Mouse (Mus musculus): ENCODE results near the gene Morn1. TPM values are rescaled to one million over a fixed set of nuclear protein-coding genes. Genes with fewer than 3 reads are reported as not detected.

Gene Morn1
- polyA plus RNA-seq, 1 experiment from 2014 or later: 4.3 TPM

DNA sequence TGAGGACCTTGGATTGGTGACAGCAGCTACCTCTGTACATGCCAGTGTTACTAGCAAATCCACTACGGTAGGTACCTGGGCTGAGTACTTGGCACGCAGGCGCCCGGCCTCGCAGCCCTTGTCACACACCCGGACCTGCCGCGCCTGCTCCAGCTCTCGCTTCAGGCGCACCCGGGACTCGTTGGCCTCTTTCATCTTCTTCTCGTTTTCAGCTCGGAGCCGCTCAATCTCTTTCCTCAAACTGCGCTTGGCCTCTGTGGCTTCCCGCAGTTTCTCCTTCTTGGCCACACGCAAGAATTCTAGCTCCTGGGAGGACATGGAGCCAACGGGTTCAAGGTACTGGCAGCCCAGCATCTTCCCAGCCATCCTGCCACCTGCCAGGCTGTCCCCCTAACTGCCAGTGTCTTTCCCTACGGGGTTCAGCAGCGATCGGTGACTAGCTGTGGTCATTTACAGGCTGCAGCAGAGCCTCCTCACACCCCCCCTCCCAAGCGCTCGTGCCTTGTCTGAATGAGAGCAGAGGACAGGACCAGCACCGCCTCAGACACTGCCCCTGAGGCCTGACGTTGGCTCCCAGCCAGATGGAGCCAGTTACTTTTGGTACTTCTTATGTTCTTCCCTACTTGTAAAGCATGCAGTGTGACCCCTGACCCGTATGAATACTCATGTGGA lies 71.6 kb downstream of the Morn1 start:
- ATAC-seq: no peak
- Histone ChIP-seq H3K4me1 (ENCODE audit: control insufficient read depth, insufficient read depth, low read length) (peaks cover 19% of the 10 kb centered on the region), H3K4me3 (ENCODE audit: low read length) (no peak overlapping the region), H3K36me3 (ENCODE audit: control insufficient read depth, insufficient read depth, low read length) (peaks cover 20% of the 10 kb centered on the region), H3K27ac (ENCODE audit: low read length) (no peak overlapping the region), H3K9ac (ENCODE audit: low read depth, low read length) (no peak overlapping the region), H3K9me3 (ENCODE audit: control insufficient read depth, low read length) (no peaks in the 10 kb centered on the region), H3K27me3 (replicated peaks; ENCODE audit: control insufficient read depth, insufficient read depth, low read length) (no peaks in the 10 kb centered on the region), H3K4me2 (ENCODE audit: low read depth, low read length) (no peak overlapping the region)
- WGBS: 89% methylated on average over 27 of the region's 27 CpGs

GRCm38 (mm10) chr4:155158543-155158917 lies 72.2 kb downstream of the Morn1 start:
- no peaks in the 10 kb centered on the region for H3K27me3 ChIP-seq (replicated peaks; ENCODE audit: control insufficient read depth, insufficient read depth, low read length)
- no peak for ATAC-seq
- peaks cover 18% of the 10 kb centered on the region for H3K36me3 ChIP-seq (ENCODE audit: control insufficient read depth, insufficient read depth, low read length)
- no peak overlapping the region for H3K4me3 ChIP-seq (ENCODE audit: low read length)
- peaks cover 25% of the 10 kb centered on the region for H3K4me1 ChIP-seq (ENCODE audit: control insufficient read depth, insufficient read depth, low read length)
- no peak overlapping the region for H3K9ac ChIP-seq (ENCODE audit: low read depth, low read length)
- H3K9me3 ChIP-seq (ENCODE audit: control insufficient read depth, low read length): no peaks in the 10 kb centered on the region
- no peak overlapping the region for H3K27ac ChIP-seq (ENCODE audit: low read length)
- no peak overlapping the region for H3K4me2 ChIP-seq (ENCODE audit: low read depth, low read length)
- 65% methylated on average over 8 of the region's 8 CpGs for WGBS

DNA sequence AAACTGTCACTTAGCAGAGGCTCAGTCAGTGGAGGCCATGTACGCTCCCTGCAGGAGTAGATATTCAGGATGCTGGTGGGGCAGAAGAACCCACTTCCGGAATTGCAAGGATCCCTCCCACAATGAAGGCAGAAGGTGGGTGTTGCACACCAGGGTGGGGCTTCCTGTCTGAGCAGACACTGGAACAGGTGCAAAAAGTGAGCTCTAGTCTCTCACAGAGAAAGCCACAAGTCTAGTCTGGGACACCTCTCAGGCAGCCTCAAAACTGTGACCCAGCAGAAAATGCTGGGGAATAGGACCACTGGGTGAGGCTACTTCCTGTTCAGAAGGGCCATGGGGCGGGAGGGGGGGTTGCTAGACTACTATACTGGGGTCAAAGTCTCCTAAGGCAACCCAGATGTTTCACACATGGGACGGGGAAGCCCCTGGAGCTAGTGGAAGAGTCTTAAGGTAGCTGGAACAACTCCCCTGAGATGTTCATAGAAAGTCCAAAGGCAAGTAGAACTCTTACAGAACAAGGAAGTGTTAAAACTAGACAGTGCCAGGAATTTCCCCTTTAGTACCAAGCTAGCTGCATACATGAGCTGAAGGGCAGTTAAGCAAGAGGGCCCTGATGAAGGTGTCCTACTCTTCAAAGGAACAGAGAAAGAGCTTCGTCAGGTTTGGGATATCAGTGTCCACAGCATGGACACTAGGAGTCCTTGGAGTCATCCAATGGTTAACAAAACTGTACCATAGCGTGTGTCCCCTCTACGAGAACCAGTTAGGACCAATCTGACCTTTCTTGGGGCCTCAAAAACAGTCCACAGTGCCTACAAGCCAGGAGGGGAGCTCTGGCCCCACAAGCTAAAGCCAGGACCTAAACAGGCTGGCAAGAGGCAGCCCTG lies 76.3 kb downstream of the Morn1 start:
- Histone ChIP-seq H3K9ac (ENCODE audit: low read depth, low read length) (peak overlapping the region; percentile 52), H3K4me1 (ENCODE audit: control insufficient read depth, insufficient read depth, low read length) (peaks cover 42% of the 10 kb centered on the region), H3K4me2 (ENCODE audit: low read depth, low read length) (peak overlapping the region; percentile 36), H3K36me3 (ENCODE audit: control insufficient read depth, insufficient read depth, low read length) (peaks cover 4% of the 10 kb centered on the region), H3K27me3 (replicated peaks; ENCODE audit: control insufficient read depth, insufficient read depth, low read length) (no peaks in the 10 kb centered on the region), H3K4me3 (ENCODE audit: low read length) (no peak overlapping the region), H3K27ac (ENCODE audit: low read length) (peak overlapping the region; percentile 92), H3K9me3 (ENCODE audit: control insufficient read depth, low read length) (no peaks in the 10 kb centered on the region)
- ATAC-seq: peak; percentile 76
- 51% methylated on average over 7 of the region's 7 CpGs for WGBS

DNA sequence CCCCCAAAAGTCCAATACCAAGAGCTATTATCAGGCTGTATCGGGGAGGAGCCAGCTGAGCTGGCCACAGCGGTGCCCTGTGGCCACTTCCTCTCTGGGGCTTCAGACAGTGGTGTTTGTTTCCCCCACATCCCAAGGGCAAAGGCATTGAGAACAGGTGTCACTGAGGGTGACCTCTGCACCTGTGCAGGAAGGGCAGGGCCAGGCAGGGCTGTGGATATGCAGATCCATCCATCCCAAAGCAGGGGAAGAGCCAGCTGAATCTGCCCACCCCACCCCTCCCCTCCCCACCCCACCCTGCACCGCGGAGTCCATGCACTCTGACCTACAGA lies 76.9 kb downstream of the Morn1 start:
- peak; percentile 61 for ATAC-seq
- H3K27ac ChIP-seq (ENCODE audit: low read length): peak overlapping the region; percentile 92
- peak overlapping the region; percentile 52 for H3K9ac ChIP-seq (ENCODE audit: low read depth, low read length)
- no peaks in the 10 kb centered on the region; the same call in none of the 2 replicates for H3K36me3 ChIP-seq (ENCODE audit: control insufficient read depth, insufficient read depth, low read length)
- H3K4me1 ChIP-seq (ENCODE audit: control insufficient read depth, insufficient read depth, low read length): peaks cover 46% of the 10 kb centered on the region
- no peak overlapping the region for H3K4me3 ChIP-seq (ENCODE audit: low read length)
- peak overlapping the region; percentile 36 for H3K4me2 ChIP-seq (ENCODE audit: low read depth, low read length)
- WGBS: 36% methylated on average over 4 of the region's 4 CpGs
- H3K27me3 ChIP-seq (replicated peaks; ENCODE audit: control insufficient read depth, insufficient read depth, low read length): no peaks in the 10 kb centered on the region
- no peaks in the 10 kb centered on the region for H3K9me3 ChIP-seq (ENCODE audit: control insufficient read depth, low read length)

- Histone ChIP-seq H3K9ac (ENCODE audit: low read depth, low read length) (peak overlapping the region; percentile 52; the same call in 1 of the 2 replicates), H3K4me1 (ENCODE audit: control insufficient read depth, insufficient read depth, low read length) (peaks cover 48% of the 10 kb centered on the region), H3K9me3 (ENCODE audit: control insufficient read depth, low read length) (no peaks in the 10 kb centered on the region), H3K27ac (ENCODE audit: low read length) (peak overlapping the region; percentile 92), H3K27me3 (replicated peaks; ENCODE audit: control insufficient read depth, insufficient read depth, low read length) (no peaks in the 10 kb centered on the region), H3K4me2 (ENCODE audit: low read depth, low read length) (peak overlapping the region; percentile 36), H3K36me3 (ENCODE audit: control insufficient read depth, insufficient read depth, low read length) (no peaks in the 10 kb centered on the region; the same call in none of the 2 replicates), H3K4me3 (ENCODE audit: low read length) (no peak overlapping the region)
- peak; percentile 19 for ATAC-seq
- 61% methylated on average over 8 of the region's 8 CpGs for WGBS
Observed at GRCm38 (mm10) chr4:155163685-155164084, 77.3 kb downstream of the Morn1 start.

- Histone ChIP-seq H3K27me3 (replicated peaks; ENCODE audit: control insufficient read depth, insufficient read depth, low read length) (no peaks in the 10 kb centered on the region), H3K27ac (ENCODE audit: low read length) (peak overlapping the region; percentile 92), H3K4me1 (ENCODE audit: control insufficient read depth, insufficient read depth, low read length) (peaks cover 55% of the 10 kb centered on the region), H3K9ac (ENCODE audit: low read depth, low read length) (no peak overlapping the region), H3K4me2 (ENCODE audit: low read depth, low read length) (no peak overlapping the region), H3K9me3 (ENCODE audit: control insufficient read depth, low read length) (no peaks in the 10 kb centered on the region), H3K36me3 (ENCODE audit: control insufficient read depth, insufficient read depth, low read length) (no peaks in the 10 kb centered on the region; the same call in 1 of the 2 replicates), H3K4me3 (ENCODE audit: low read length) (no peak overlapping the region)
- 65% methylated on average over 6 of the region's 6 CpGs for WGBS
- no peak for ATAC-seq
Observed at GRCm38 (mm10) chr4:155164550-155164949, 78.2 kb downstream of the Morn1 start.

DNA sequence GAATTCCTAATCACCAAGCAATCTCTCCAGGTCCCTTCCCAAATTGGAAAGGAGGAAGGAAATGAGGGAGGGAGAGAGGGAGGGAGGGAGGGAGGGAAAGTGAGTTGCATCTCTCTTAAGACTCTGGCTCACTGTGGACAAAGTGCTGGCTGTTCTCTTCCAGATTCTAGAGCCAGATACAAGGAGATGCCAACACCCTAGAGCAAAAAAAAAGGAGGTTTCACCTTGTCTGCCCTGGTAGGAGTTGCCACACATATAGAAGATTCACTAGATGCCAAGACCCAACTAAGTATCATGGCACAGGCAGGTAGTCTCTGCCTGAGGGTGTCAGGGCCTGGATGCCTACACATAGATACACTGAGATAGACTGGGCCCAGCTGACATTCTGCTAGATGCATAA lies 79.5 kb downstream of the Morn1 start:
- Histone ChIP-seq H3K4me3 (ENCODE audit: low read length) (no peak overlapping the region), H3K27me3 (replicated peaks; ENCODE audit: control insufficient read depth, insufficient read depth, low read length) (no peaks in the 10 kb centered on the region), H3K36me3 (ENCODE audit: control insufficient read depth, insufficient read depth, low read length) (no peaks in the 10 kb centered on the region), H3K27ac (ENCODE audit: low read length) (no peak overlapping the region), H3K9me3 (ENCODE audit: control insufficient read depth, low read length) (no peaks in the 10 kb centered on the region), H3K4me2 (ENCODE audit: low read depth, low read length) (no peak overlapping the region), H3K4me1 (ENCODE audit: control insufficient read depth, insufficient read depth, low read length) (peaks cover 56% of the 10 kb centered on the region), H3K9ac (ENCODE audit: low read depth, low read length) (no peak overlapping the region)
- ATAC-seq: no peak

DNA sequence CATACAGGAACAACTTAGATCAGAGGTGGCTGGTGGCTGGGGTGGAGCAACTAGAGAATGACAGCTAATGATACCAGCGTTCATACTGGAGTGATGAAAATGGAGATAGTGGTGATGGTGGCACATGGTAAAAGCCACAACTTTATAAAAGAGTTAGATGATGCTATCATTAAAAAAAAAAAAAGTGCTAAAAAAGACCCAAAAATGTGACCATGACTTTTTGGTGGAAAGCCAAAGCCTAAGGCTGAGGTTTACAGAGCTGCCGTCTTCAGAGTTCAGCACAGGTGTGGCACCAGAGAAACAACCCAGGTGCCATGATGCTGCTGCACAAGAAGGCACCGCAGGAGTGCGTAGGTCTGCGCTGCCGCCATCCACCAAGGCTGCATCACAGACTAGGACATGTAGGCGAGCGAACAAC lies 82.5 kb downstream of the Morn1 start:
- Histone ChIP-seq H3K9ac (ENCODE audit: low read depth, low read length) (no peak overlapping the region), H3K36me3 (ENCODE audit: control insufficient read depth, insufficient read depth, low read length) (no peaks in the 10 kb centered on the region), H3K27me3 (replicated peaks; ENCODE audit: control insufficient read depth, insufficient read depth, low read length) (no peaks in the 10 kb centered on the region), H3K4me2 (ENCODE audit: low read depth, low read length) (no peak overlapping the region), H3K4me3 (ENCODE audit: low read length) (no peak overlapping the region), H3K4me1 (ENCODE audit: control insufficient read depth, insufficient read depth, low read length) (peaks cover 57% of the 10 kb centered on the region), H3K27ac (ENCODE audit: low read length) (no peak overlapping the region), H3K9me3 (ENCODE audit: control insufficient read depth, low read length) (no peaks in the 10 kb centered on the region)
- ATAC-seq: no peak
- WGBS: 90% methylated on average over 8 of the region's 8 CpGs

DNA sequence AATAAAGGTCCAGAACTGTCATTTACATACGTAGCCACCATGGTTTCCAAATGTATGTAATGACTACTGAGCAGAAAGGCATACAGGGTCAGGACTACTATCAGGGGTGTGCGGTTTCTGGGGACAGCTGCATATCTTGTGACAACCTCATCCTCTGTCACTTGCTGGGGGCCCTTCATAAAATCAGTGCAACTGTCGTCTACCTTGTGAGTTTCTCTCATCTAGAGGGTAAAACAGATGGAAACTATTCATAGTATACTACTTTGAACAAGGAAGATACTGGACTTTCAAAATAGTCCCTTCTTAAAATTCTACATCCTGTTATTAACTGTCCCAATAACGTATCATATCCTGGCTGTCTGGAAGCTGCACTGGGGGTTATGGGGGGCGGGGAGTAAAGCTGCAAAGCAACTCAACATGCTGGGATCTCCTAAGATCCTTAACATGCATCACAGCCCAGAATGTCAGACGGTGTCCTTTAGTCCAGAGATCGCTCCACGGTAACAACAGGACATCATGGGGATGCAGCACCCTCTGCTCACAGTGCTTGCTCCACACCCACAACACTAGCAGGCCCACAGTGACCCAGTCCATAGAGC lies 84.3 kb downstream of the Morn1 start:
- 73% methylated on average over 8 of the region's 8 CpGs for WGBS
- no peak for ATAC-seq
- H3K4me1 ChIP-seq (ENCODE audit: control insufficient read depth, insufficient read depth, low read length): peaks cover 63% of the 10 kb centered on the region

More for the DNA sequence above, 84.3 kb downstream of the Morn1 start:
- H3K4me3 ChIP-seq (ENCODE audit: low read length): no peak overlapping the region
- no peaks in the 10 kb centered on the region for H3K9me3 ChIP-seq (ENCODE audit: control insufficient read depth, low read length)
- H3K9ac ChIP-seq (ENCODE audit: low read depth, low read length): no peak overlapping the region
- H3K27me3 ChIP-seq (replicated peaks; ENCODE audit: control insufficient read depth, insufficient read depth, low read length): no peaks in the 10 kb centered on the region
- H3K27ac ChIP-seq (ENCODE audit: low read length): no peak overlapping the region
- no peak overlapping the region for H3K4me2 ChIP-seq (ENCODE audit: low read depth, low read length)
- H3K36me3 ChIP-seq (ENCODE audit: control insufficient read depth, insufficient read depth, low read length): no peaks in the 10 kb centered on the region

Data from intestine, embryonic 16.5 days (tissue).